Mouse (Mus musculus) limb, embryonic 14.5 days (tissue): ENCODE results near the gene Actr1b. TPM values are rescaled to one million over a fixed set of nuclear protein-coding genes. Genes with fewer than 3 reads are reported as not detected.
A peak's percentile ranks its signal among the peaks of the same experiment; 100 is the strongest.

Source experiments
- ATAC-seq: fragments of 200-750 bp; cut with Nextera tagmentation; 2 replicates; pipeline ENCODE4 v1.8.0; 2017; ENCODE audit warnings: low read depth, moderate number of reproducible peaks, moderate TSS enrichment; ENCODE audit not compliant: low FRiP score
- DNase-seq: peaks from one replicate; pipeline ENCODE4 v3.0.0-alpha.2; 2015; ENCODE audit warnings: low spot score
- H3K27ac ChIP-seq: fragments of 300-500 bp; sonication (generic); replicated peaks from 2 replicates; pipeline ENCODE4 v1.5.1; 2014; ENCODE audit warnings: low read depth, mild to moderate bottlenecking, low read length, moderate library complexity, mixed read lengths
- H3K27me3 ChIP-seq: fragments of 300-500 bp; sonication (generic); 2 replicates; pipeline ENCODE4 v1.6.1; 2014; ENCODE audit warnings: low read length, mixed read lengths; ENCODE audit not compliant: control insufficient read depth, insufficient read depth
- H3K36me3 ChIP-seq: fragments of 300-500 bp; sonication (generic); 2 replicates; pipeline ENCODE4 v1.6.1; 2014; ENCODE audit warnings: mild to moderate bottlenecking, low read length, moderate library complexity, mixed read lengths; ENCODE audit not compliant: control insufficient read depth, insufficient read depth
- H3K4me1 ChIP-seq: fragments of 300-500 bp; sonication (generic); 2 replicates; pipeline ENCODE4 v1.6.1; 2014; ENCODE audit warnings: antibody characterized with exemption, low read length, mixed read lengths; ENCODE audit not compliant: control insufficient read depth, insufficient read depth
- H3K4me2 ChIP-seq: fragments of 300-500 bp; sonication (generic); replicated peaks from 2 replicates; pipeline ENCODE4 v1.6.1; 2014; ENCODE audit warnings: low read depth, mild to moderate bottlenecking, low read length, moderate library complexity; ENCODE audit not compliant: severe bottlenecking
- H3K4me3 ChIP-seq: fragments of 300-500 bp; sonication (generic); replicated peaks from 2 replicates; pipeline ENCODE4 v1.5.1; 2014; ENCODE audit warnings: low read length
- H3K9ac ChIP-seq: fragments of 300-500 bp; sonication (generic); 2 replicates; pipeline ENCODE4 v1.6.1; 2014; ENCODE audit warnings: mild to moderate bottlenecking, low read depth, low read length, moderate library complexity; ENCODE audit not compliant: severe bottlenecking
- H3K9me3 ChIP-seq: fragments of 300-500 bp; sonication (generic); 2 replicates; pipeline ENCODE4 v1.6.1; 2016; ENCODE audit warnings: low read length; ENCODE audit not compliant: control insufficient read depth
- POLR2A ChIP-seq: fragments of 200-500 bp; IDR thresholded peaks from 2 replicates; pipeline ENCODE4 v1.8.0; 2012; ENCODE audit warnings: inconsistent platforms, mild to moderate bottlenecking, moderate library complexity, borderline replicate concordance; ENCODE audit not compliant: insufficient read depth, insufficient read length; ENCODE audit errors: extremely low read depth
- WGBS: fragments of 180-500 bp; shearing (Covaris S2); extraction: QIAGEN DNeasy Blood & Tissue Kit; methylation state at CpG from one replicate; pipeline ENCODE4 v1.1.7; 2014; 5-methylcytosine and 5-hydroxymethylcytosine counted together
- polyA plus RNA-seq, 2 experiments: library from polyadenylated mRNA; depleted of rRNA in 1 of 2; stranded (reverse) in 1 of 2; unstranded in 1 of 2; fragments of >200 nt; fragmentation: Nextera tagmentation in 1 of 2; extraction: Ambion mirVana in 1 of 2; gene quantifications; 2 replicates each; pipeline versions ENCODE4 v1.2.1 to v1.2.3; 2012 to 2014

The Actr1b gene
- polyA plus RNA-seq, 2 experiments, result 85.7 to 162 TPM

DNA sequence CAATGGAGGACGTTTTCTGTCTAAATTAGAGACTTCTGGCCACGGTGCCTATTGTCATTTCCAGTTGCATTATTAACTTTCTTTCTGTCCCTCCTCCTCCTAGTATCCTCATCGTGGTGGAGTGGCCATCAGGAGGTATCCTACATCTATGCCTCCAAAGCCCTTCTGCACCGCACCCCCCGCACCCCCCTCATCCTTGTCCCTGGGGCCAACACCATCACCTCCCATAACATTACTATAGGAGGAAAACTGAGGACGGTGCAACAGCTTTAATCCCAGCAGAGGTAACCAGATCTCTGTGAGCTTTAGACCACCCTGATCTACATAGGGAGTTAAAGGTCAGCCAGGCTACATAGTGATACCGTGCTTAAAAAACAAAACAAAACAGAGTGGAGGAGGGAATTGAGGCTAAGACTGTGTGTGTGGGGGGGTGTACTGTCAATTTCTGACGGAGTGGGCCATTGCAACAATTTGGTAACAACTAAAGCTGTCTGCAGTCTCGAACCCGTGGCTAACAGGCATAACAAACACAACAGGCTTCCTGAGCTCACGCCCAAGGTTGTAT is 23.5 kb downstream of the Actr1b start:
- Histone ChIP-seq H3K27ac (no peak overlapping the region), H3K9ac (0 out of 2 replicates have a peak overlapping the region, but pooled peaks have one; percentile 80), H3K4me3 (peak overlapping the region; percentile 88), H3K4me2 (peak overlapping the region; percentile 46), H3K27me3 (no peaks in the 10 kb centered on the region), H3K4me1 (peaks cover 6% of the 10 kb centered on the region; the same call in 1 of the 2 replicates), H3K9me3 (no peaks in the 10 kb centered on the region), H3K36me3 (peaks cover 26% of the 10 kb centered on the region)
- TF ChIP-seq POLR2A, result no peak
- 61% methylated on average over 11 of the region's 11 CpGs for WGBS
- DNase-seq (no peak), ATAC-seq (no peak)

DNA sequence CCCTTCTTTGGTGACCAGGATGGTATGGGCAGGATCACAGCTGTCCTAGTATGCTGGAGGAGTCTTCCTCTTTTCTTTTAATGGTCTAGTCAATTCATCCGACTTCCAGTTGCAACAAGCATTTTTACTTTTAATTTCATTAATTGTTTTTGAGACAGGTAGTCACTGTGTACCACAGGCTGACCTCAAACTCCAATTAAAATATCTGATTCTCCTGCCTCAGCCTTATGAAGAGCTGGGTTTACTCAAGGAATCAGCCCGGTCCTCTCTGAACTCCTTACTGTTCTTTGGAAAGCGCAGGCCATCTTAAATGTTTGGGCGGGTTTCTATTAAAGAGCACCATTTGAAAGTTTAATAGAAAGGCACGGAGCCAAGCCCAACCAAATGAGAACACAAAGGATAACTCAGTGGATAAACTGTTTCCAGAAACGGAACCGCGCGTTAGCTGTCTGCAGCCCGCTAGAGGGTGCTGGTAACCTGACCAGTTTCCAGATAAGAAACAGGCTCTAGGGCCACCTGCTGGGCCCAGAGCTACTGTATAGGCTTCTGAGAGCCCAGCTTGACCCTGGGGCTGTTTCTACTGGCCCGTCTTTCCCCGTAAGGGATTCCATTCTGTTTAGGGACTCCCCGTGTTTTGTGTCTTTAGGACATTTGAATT is 30.3 kb downstream of the Actr1b start:
- Histone ChIP-seq H3K9ac (no peak overlapping the region), H3K27ac (no peak overlapping the region), H3K4me1 (0 out of 2 replicates have a peak, but pooled peaks cover 5% of the 10 kb centered on the region), H3K4me2 (no peak overlapping the region), H3K27me3 (no peaks in the 10 kb centered on the region), H3K9me3 (no peaks in the 10 kb centered on the region), H3K4me3 (no peak overlapping the region), H3K36me3 (no peaks in the 10 kb centered on the region)
- ATAC-seq (peak; percentile 80), DNase-seq (peak; percentile 93)
- TF ChIP-seq POLR2A, result no peak
- WGBS, result 6% methylated on average over 13 of the region's 13 CpGs

DNA sequence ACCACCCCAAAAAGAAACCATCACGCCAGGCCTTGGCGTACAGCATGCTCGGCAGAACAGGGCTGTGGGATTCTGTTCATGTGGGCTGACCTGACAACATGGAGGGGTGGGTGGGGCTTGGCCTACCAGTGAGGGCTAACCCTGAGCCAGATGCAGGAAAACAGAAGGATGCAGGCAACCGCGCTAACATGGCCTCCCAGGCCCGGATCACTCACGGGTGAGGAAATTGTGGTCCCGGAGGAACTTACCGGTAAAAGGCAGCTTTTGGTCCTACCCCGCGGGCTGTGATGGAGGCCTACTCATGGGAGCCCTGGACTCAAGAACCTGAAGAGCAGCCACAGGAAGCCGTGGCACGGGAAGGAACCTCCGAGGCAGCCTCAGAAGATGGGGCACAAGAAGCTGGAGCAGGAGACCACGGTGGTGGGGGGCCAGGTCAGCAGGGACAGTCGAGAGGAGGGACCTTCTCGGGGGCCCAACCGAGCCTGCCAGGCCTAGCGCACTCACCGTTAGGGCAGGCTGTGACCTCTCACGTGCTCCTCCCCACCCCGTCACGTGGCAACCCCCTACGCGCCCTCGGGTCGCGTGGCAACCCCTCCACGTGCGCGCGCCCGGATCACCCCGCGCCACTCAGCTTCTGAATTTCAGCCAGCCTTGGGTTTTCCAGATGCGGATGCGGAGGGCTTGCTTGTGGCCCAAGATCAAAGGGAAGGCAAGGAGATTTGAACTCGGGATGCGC is 31.4 kb downstream of the Actr1b start, which contains the start of gene Fam178b:
TSS of gene Fam178b (minus strand) at position 564 of the 736 bp plus-strand sequence.
- 92% methylated on average over 39 of the region's 39 CpGs for WGBS
- Histone ChIP-seq H3K36me3 (no peaks in the 10 kb centered on the region), H3K4me3 (no peak within 1 kb of the TSS), H3K4me2 (no peak within 1 kb of the TSS), H3K27ac (no peak within 1 kb of the TSS), H3K4me1 (0 out of 2 replicates have a peak, but pooled peaks cover 5% of the 10 kb centered on the region), H3K27me3 (no peaks in the 10 kb centered on the region), H3K9ac (no peak within 1 kb of the TSS), H3K9me3 (no peaks in the 10 kb centered on the region)
- TF ChIP-seq POLR2A, result no peak
- ATAC-seq (no peak), DNase-seq (no peak)

DNA sequence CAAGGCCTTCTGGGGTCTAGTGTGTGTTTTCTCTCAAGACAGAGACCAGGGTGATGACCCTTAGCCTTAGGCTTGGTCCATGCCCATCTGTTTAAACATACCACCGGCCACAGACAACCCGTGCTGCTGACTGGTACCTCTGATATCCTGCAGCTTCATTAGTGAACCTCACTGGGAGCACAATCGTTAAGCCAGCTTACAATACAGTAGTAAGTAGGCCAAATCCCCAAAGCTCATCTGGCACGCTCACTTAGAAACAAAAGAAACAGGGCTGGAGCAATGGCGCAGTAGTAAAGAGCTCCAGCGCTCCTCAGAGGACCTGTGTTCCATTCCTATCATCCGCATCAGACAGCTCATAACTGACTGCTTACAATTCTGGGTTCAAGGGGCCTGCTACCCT is 33.3 kb downstream of the Actr1b start:
- DNase-seq (no peak), ATAC-seq (no peak)
- Histone ChIP-seq H3K9me3 (no peaks in the 10 kb centered on the region), H3K4me3 (no peak overlapping the region), H3K27ac (no peak overlapping the region), H3K27me3 (no peaks in the 10 kb centered on the region), H3K36me3 (no peaks in the 10 kb centered on the region), H3K4me2 (no peak overlapping the region), H3K4me1 (0 out of 2 replicates have a peak, but pooled peaks cover 5% of the 10 kb centered on the region), H3K9ac (no peak overlapping the region)
- TF ChIP-seq POLR2A, result no peak
- WGBS, result 67% methylated on average over 7 of the region's 7 CpGs

DNA sequence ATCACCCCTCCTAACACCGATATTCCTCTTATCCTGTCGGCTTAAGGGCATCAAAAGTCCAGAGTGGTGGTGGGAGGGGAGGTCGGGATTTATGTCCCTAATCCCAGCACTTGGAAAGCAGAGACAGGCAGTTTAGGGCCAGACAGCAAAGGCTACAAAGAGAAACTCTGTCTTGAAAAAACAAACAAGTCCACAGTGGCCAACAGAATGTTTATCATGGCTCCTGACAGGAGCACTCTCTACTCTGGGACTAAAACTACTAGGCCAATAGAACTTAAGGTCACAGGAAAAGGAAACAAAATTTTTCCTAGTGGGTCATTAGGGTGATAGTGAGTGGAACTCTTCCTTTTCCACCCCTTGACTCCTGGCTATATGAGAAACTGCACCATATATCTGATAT is 39.3 kb downstream of the Actr1b start:
- TF ChIP-seq POLR2A, result no peak
- Histone ChIP-seq H3K9me3 (no peaks in the 10 kb centered on the region), H3K9ac (no peak overlapping the region), H3K36me3 (no peaks in the 10 kb centered on the region), H3K4me2 (no peak overlapping the region), H3K4me3 (no peak overlapping the region), H3K27ac (no peak overlapping the region), H3K27me3 (no peaks in the 10 kb centered on the region), H3K4me1 (no peaks in the 10 kb centered on the region)
- ATAC-seq (no peak), DNase-seq (no peak)
- WGBS, result 13% methylated on average over 3 of the region's 3 CpGs
